Mouse (Mus musculus) myocyte (in vitro differentiated cells): ENCODE results near the gene Fam131b. TPM values are rescaled to one million over a fixed set of nuclear protein-coding genes. Genes with fewer than 3 reads are reported as not detected.

Experiments used
- H3K27me3 ChIP-seq: one replicate; pipeline ENCODE4 v1.6.1; 2011; ENCODE audit not compliant: control insufficient read depth, insufficient read depth, insufficient read length
- H3K36me3 ChIP-seq: one replicate; pipeline ENCODE4 v1.6.1; 2011; ENCODE audit not compliant: control insufficient read depth, insufficient read depth
- H3K4me2 ChIP-seq: one replicate; pipeline ENCODE4 v1.6.1; 2011; ENCODE audit warnings: low read depth, control low read depth
- H3K4me3 ChIP-seq: one replicate; pipeline ENCODE4 v1.5.1; 2011; ENCODE audit warnings: mild to moderate bottlenecking, control low read depth, moderate library complexity
- H3K79me2 ChIP-seq: one replicate; pipeline ENCODE4 v1.6.1; 2011; ENCODE audit not compliant: control insufficient read depth, insufficient read depth
- H3ac ChIP-seq: one replicate; pipeline ENCODE4 v1.6.1; 2011; ENCODE audit not compliant: control insufficient read depth, insufficient read length
- CEBPB ChIP-seq: IDR thresholded peaks from 2 replicates; pipeline ENCODE4 v1.6.1; 2011; ENCODE audit warnings: mild to moderate bottlenecking, moderate library complexity; ENCODE audit not compliant: poor library complexity, insufficient read depth, severe bottlenecking
- E2F4 ChIP-seq: IDR thresholded peaks from one replicate; pipeline ENCODE4 v1.6.1; 2011; ENCODE audit warnings: mild to moderate bottlenecking, control low read depth, moderate library complexity; ENCODE audit not compliant: insufficient read depth
- MAX ChIP-seq: IDR thresholded peaks from one replicate; pipeline ENCODE4 v1.6.1; 2011; ENCODE audit warnings: low read depth, mild to moderate bottlenecking, control low read depth
- MYOD1 ChIP-seq, 3 experiments: IDR thresholded peaks; one replicate each; pipeline ENCODE4 v1.6.1; 2011; ENCODE audit warnings: control low read depth in 2 of 3, low read depth in 2 of 3, mild to moderate bottlenecking in 2 of 3, moderate library complexity in 1 of 3; ENCODE audit not compliant: insufficient read length in 2 of 3, control insufficient read depth in 1 of 3
- MYOG ChIP-seq, 3 experiments: IDR thresholded peaks; one replicate each; pipeline ENCODE4 v1.6.1; 2011; ENCODE audit warnings: control low read depth in 2 of 3, low read depth in 2 of 3, mild to moderate bottlenecking in 2 of 3; ENCODE audit not compliant: insufficient read length in 2 of 3, control insufficient read depth in 1 of 3, insufficient read depth in 1 of 3
- POLR2A ChIP-seq: IDR thresholded peaks from one replicate; pipeline ENCODE4 v1.6.1; 2011; ENCODE audit warnings: low read depth, mild to moderate bottlenecking, control low read depth, moderate library complexity; ENCODE audit not compliant: insufficient read length
- POLR2AphosphoS2 ChIP-seq: IDR thresholded peaks from one replicate; pipeline ENCODE4 v1.6.1; 2011; ENCODE audit warnings: low read depth, control low read depth; ENCODE audit not compliant: insufficient read length
- REST ChIP-seq: IDR thresholded peaks from one replicate; pipeline ENCODE4 v1.6.1; 2011; ENCODE audit warnings: mild to moderate bottlenecking, control low read depth, moderate library complexity; ENCODE audit not compliant: insufficient read depth, insufficient read length
- SRF ChIP-seq: IDR thresholded peaks from one replicate; pipeline ENCODE4 v1.6.1; 2011; ENCODE audit warnings: low read depth; ENCODE audit not compliant: control insufficient read depth, insufficient read length
- TCF12 ChIP-seq: IDR thresholded peaks from one replicate; pipeline ENCODE4 v1.6.1; 2011; ENCODE audit warnings: mild to moderate bottlenecking, control low read depth; ENCODE audit not compliant: poor library complexity, insufficient read depth, severe bottlenecking
- TCF3 ChIP-seq: IDR thresholded peaks from one replicate; pipeline ENCODE4 v1.6.1; 2011; ENCODE audit warnings: low read depth, control low read depth; ENCODE audit not compliant: insufficient read length
- USF1 ChIP-seq: IDR thresholded peaks from one replicate; pipeline ENCODE4 v1.6.1; 2011; ENCODE audit warnings: low read depth, mild to moderate bottlenecking, control low read depth, moderate library complexity
- polyA plus RNA-seq: library from polyadenylated mRNA; unstranded; fragments of >200 nt; fragmentation: generic; extraction: Trizol; gene quantifications from one replicate; pipeline ENCODE4 v1.2.1, GENCODE M21; 2012; ENCODE audit warnings: missing spikeins

Gene Fam131b
- polyA plus RNA-seq, 1 experiment: 4.2 TPM

- H3K4me2 ChIP-seq: no peak overlapping the region
- no peak overlapping the region for H3ac ChIP-seq
- H3K36me3 ChIP-seq: no peaks in the 10 kb centered on the region
- TF ChIP-seq MAX: no peak
- TF ChIP-seq E2F4: no peak
- no peak for TF ChIP-seq USF1
- no peak for TF ChIP-seq MYOD1 (IDR thresholded peaks at IDR 0.05; ENCODE audit: control insufficient read depth in 1 of 3, insufficient read length in 2 of 3, low read depth in 2 of 3)
- no peak for TF ChIP-seq CEBPB
- no peak for TF ChIP-seq REST
- TF ChIP-seq TCF12: no peak
- TF ChIP-seq POLR2AphosphoS2: no peak
- no peak for TF ChIP-seq POLR2A
- TF ChIP-seq MYOG (IDR thresholded peaks at IDR 0.05; ENCODE audit: control insufficient read depth in 1 of 3, insufficient read depth in 1 of 3, insufficient read length in 2 of 3, low read depth in 2 of 3): no peak
- TF ChIP-seq SRF: no peak
- TF ChIP-seq TCF3: no peak
- H3K79me2 ChIP-seq: no peaks in the 10 kb centered on the region
- H3K4me3 ChIP-seq: no peak overlapping the region
- no peaks in the 10 kb centered on the region for H3K27me3 ChIP-seq
These were observed 4.3 kb upstream of the Fam131b start for GRCm38 (mm10) chr6:42328757-42329156.

- Histone ChIP-seq H3K4me2 (no peak overlapping the region), H3K27me3 (no peaks in the 10 kb centered on the region), H3K79me2 (no peaks in the 10 kb centered on the region), H3K36me3 (no peaks in the 10 kb centered on the region), H3ac (no peak overlapping the region), H3K4me3 (no peak overlapping the region)
- TF ChIP-seq MAX: no peak
- TF ChIP-seq POLR2A: no peak
- no peak for TF ChIP-seq SRF
- TF ChIP-seq REST: no peak
- no peak for TF ChIP-seq MYOD1 (IDR thresholded peaks at IDR 0.05; ENCODE audit: control insufficient read depth in 1 of 3, insufficient read length in 2 of 3, low read depth in 2 of 3)
- no peak for TF ChIP-seq TCF3
- no peak for TF ChIP-seq MYOG (IDR thresholded peaks at IDR 0.05; ENCODE audit: control insufficient read depth in 1 of 3, insufficient read depth in 1 of 3, insufficient read length in 2 of 3, low read depth in 2 of 3)
- no peak for TF ChIP-seq TCF12
- TF ChIP-seq CEBPB: no peak
- TF ChIP-seq POLR2AphosphoS2: no peak
- TF ChIP-seq USF1: no peak
- no peak for TF ChIP-seq E2F4
These were observed 2.1 kb upstream of the Fam131b start for GRCm38 (mm10) chr6:42326509-42326908.

- no peaks in the 10 kb centered on the region for H3K79me2 ChIP-seq
- TF ChIP-seq E2F4 (no peak), MAX (no peak), SRF (no peak), MYOG (IDR thresholded peaks at IDR 0.05; ENCODE audit: control insufficient read depth in 1 of 3, insufficient read depth in 1 of 3, insufficient read length in 2 of 3, low read depth in 2 of 3) (no peak), MYOD1 (IDR thresholded peaks at IDR 0.05; ENCODE audit: control insufficient read depth in 1 of 3, insufficient read length in 2 of 3, low read depth in 2 of 3) (no peak), POLR2AphosphoS2 (no peak), POLR2A (no peak), CEBPB (no peak), REST (no peak), TCF3 (no peak), USF1 (no peak), TCF12 (no peak)
- H3K4me2 ChIP-seq: peak overlapping the region; percentile 99
- H3K27me3 ChIP-seq: no peaks in the 10 kb centered on the region
- H3K4me3 ChIP-seq: peak overlapping the region; percentile 41
- peak overlapping the region; percentile 46 for H3ac ChIP-seq
- H3K36me3 ChIP-seq: no peaks in the 10 kb centered on the region
These were observed 796 bp upstream of the Fam131b start for GRCm38 (mm10) chr6:42325268-42325609.

GRCm38 (mm10) chr6:42324067-42324481 lies 369 bp downstream of the Fam131b start:
- H3K4me2 ChIP-seq: peak overlapping the region; percentile 99
- peak overlapping the region; percentile 46 for H3ac ChIP-seq
- no peaks in the 10 kb centered on the region for H3K36me3 ChIP-seq
- no peaks in the 10 kb centered on the region for H3K79me2 ChIP-seq
- peak overlapping the region; percentile 41 for H3K4me3 ChIP-seq
- H3K27me3 ChIP-seq: no peaks in the 10 kb centered on the region
- TF ChIP-seq USF1 (no peak), SRF (no peak), MAX (no peak)

GRCm38 (mm10) chr6:42323371-42324066 lies 924 bp downstream of the Fam131b start:
- Histone ChIP-seq H3ac (peak overlapping the region; percentile 46), H3K4me3 (peak overlapping the region; percentile 41), H3K79me2 (no peaks in the 10 kb centered on the region), H3K27me3 (no peaks in the 10 kb centered on the region), H3K4me2 (peak overlapping the region; percentile 99), H3K36me3 (no peaks in the 10 kb centered on the region)
- TF ChIP-seq REST (no peak), POLR2A (no peak), TCF3 (no peak), POLR2AphosphoS2 (no peak), TCF12 (no peak), SRF (no peak), MYOD1 (IDR thresholded peaks at IDR 0.05; ENCODE audit: control insufficient read depth in 1 of 3, insufficient read length in 2 of 3, low read depth in 2 of 3) (no peak), MAX (no peak), E2F4 (no peak), USF1 (no peak), MYOG (IDR thresholded peaks at IDR 0.05; ENCODE audit: control insufficient read depth in 1 of 3, insufficient read depth in 1 of 3, insufficient read length in 2 of 3, low read depth in 2 of 3) (no peak), CEBPB (no peak)
